ENCODE assay signal across 22 mouse cellular contexts in the genomic region with DNA sequence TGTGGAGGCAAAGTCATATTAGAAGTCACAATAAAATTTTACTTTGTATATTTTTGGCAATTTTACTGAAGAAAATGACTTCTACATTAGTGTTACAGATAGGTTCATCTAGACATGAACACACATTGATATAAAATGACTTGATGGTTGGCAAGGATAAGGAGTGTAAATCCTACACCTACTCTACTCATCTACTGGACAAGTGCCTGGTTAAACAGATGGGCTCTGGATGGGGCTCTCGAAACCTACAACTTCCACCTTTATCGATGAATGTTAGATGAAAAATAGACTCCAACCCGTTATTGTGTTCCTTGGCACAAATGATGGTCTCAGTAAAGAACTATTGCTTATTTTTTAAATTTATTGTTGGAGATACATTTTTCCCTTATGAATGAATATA.
A peak's percentile ranks its signal among the peaks of the same experiment; 100 is the strongest.
DNase-seq lines count a peak whose midpoint lies in the region; ATAC-seq and TF ChIP-seq lines count a peak whose summit lies in the region.
"Had no signal": no experiment of that assay in that cellular context is flagged by ENCODE, and none has a peak within 500 bp of the region (broad histone marks: within the 10 kb centered on the region; RNA-seq: fewer than 3 reads in every experiment).

No protein-coding gene starts in this region.

- no peak for TF ChIP-seq CTCF in thymus, adult 2 months (IDR thresholded peaks at IDR 0.05; ENCODE audit: borderline replicate concordance, control insufficient read depth, extremely low read depth, insufficient read depth, low read length, poor library complexity)

- peak; percentile 16 for DNase-seq in layer of hippocampus, adult 9-10 months (ENCODE audit: low spot score)
- no peak for DNase-seq in layer of hippocampus, postnatal 36 days
- DNase-seq in cerebellum, adult 18-20 months = peak; percentile 57 to 71
- peak; percentile 63 to 71 for DNase-seq in cerebellum, postnatal 10 days
- DNase-seq in forebrain, embryonic 11.5 days (ENCODE audit: low spot score) = no peak
- no peak for DNase-seq in thymus, adult 2 months
- no peak for DNase-seq in thymus, postnatal 25 days
- DNase-seq: adrenal gland, adult 2 months; gastrocnemius, adult 2 months; kidney, postnatal 36 days; lung, embryonic 14.5 days; midbrain, embryonic 14.5 days; right cerebral cortex, postnatal 25 days; spleen, adult 18-20 months; thymus, adult 18-20 months had no signal

- no peak overlapping the region for H3K9ac ChIP-seq in forebrain, embryonic 11.5 days (ENCODE audit: low read length)
- H3K9ac ChIP-seq: hindbrain, embryonic 12.5 days; kidney, embryonic 15.5 days; limb, embryonic 15.5 days; liver, embryonic 14.5 days; lung, embryonic 14.5 days had no signal

- H3K27me3 ChIP-seq in forebrain, embryonic 11.5 days (ENCODE audit: control insufficient read depth, insufficient read depth, low read length) = no peaks in the 10 kb centered on the region
- no peaks in the 10 kb centered on the region for H3K27me3 ChIP-seq in thymus, adult 2 months (ENCODE audit: control insufficient read depth, insufficient read depth, low read length)
- H3K27me3 ChIP-seq: hindbrain, embryonic 12.5 days; kidney, embryonic 15.5 days; limb, embryonic 15.5 days; megakaryocyte, embryonic 14.5 days had no signal

- H3K9me3 ChIP-seq in forebrain, embryonic 11.5 days (ENCODE audit: control insufficient read depth, low read length) = no peaks in the 10 kb centered on the region
- H3K9me3 ChIP-seq: forebrain, embryonic 10.5 days; hindbrain, embryonic 12.5 days; kidney, embryonic 15.5 days; limb, embryonic 15.5 days; megakaryocyte, embryonic 14.5 days had no signal

- no peaks in the 10 kb centered on the region for H3K4me1 ChIP-seq in forebrain, embryonic 11.5 days (replicated peaks; ENCODE audit: control insufficient read depth, insufficient read depth, low read length)
- no peaks in the 10 kb centered on the region for H3K4me1 ChIP-seq in thymus, adult 2 months (replicated peaks; ENCODE audit: control insufficient read depth, insufficient read depth, low read length)
- H3K4me1 ChIP-seq: forebrain, embryonic 10.5 days; hindbrain, embryonic 12.5 days; kidney, embryonic 15.5 days; limb, embryonic 15.5 days; megakaryocyte, embryonic 14.5 days had no signal

- 92% methylated on average over 3 of the region's 3 CpGs for WGBS in forebrain, embryonic 11.5 days
- WGBS in thymus, adult 2 months = 96% methylated on average over 3 of the region's 3 CpGs

- no peak overlapping the region for H3K4me3 ChIP-seq in forebrain, embryonic 11.5 days (ENCODE audit: low read depth, low read length)
- no peak overlapping the region for H3K4me3 ChIP-seq in thymus, adult 2 months (ENCODE audit: control insufficient read depth, insufficient read depth, low read length)
- H3K4me3 ChIP-seq: forebrain, embryonic 10.5 days; gastrocnemius, adult 2 months; hindbrain, embryonic 12.5 days; kidney, embryonic 15.5 days; limb, embryonic 15.5 days; megakaryocyte, embryonic 14.5 days had no signal

- no peaks in the 10 kb centered on the region for H3K36me3 ChIP-seq in forebrain, embryonic 11.5 days (ENCODE audit: control insufficient read depth, insufficient read depth, low read length)
- H3K36me3 ChIP-seq in thymus, adult 2 months (ENCODE audit: control insufficient read depth, insufficient read depth, low read length) = no peaks in the 10 kb centered on the region
- H3K36me3 ChIP-seq: forebrain, embryonic 10.5 days; hindbrain, embryonic 12.5 days; kidney, embryonic 15.5 days; limb, embryonic 15.5 days had no signal

- no peak for TF ChIP-seq POLR2A in thymus, adult 2 months (IDR thresholded peaks at IDR 0.05; ENCODE audit: control insufficient read depth, extremely low read depth, insufficient read depth, low read length, poor library complexity)

- no peak overlapping the region for H3K27ac ChIP-seq in forebrain, embryonic 11.5 days (ENCODE audit: low read depth, low read length)
- no peak overlapping the region for H3K27ac ChIP-seq in thymus, adult 2 months (ENCODE audit: control insufficient read depth, insufficient read depth, low read length)
- H3K27ac ChIP-seq: forebrain, embryonic 10.5 days; gastrocnemius, adult 2 months; hindbrain, embryonic 12.5 days; kidney, embryonic 15.5 days; limb, embryonic 15.5 days; liver, embryonic 14.5 days had no signal

- H3K4me2 ChIP-seq in forebrain, embryonic 11.5 days (ENCODE audit: low read depth, low read length, severe bottlenecking) = no peak overlapping the region
- H3K4me2 ChIP-seq: hindbrain, embryonic 12.5 days; kidney, embryonic 15.5 days; limb, embryonic 15.5 days; lung, embryonic 14.5 days had no signal

- ATAC-seq in forebrain, embryonic 11.5 days (replicated peaks; ENCODE audit: low FRiP score) = no peak
- ATAC-seq: intestine, postnatal 0 days had no signal

Comparison
In these comparisons a context has a peak if more than half of its experiments do, and no peak if none do; other contexts are left out.
1. DNase-seq: peak in layer of hippocampus, adult 9-10 months (single experiment), cerebellum, adult 18-20 months (2 of 2) and cerebellum, postnatal 10 days (2 of 2); none in layer of hippocampus, postnatal 36 days (0 of 2), forebrain, embryonic 11.5 days (single experiment), thymus, adult 2 months (single experiment) and thymus, postnatal 25 days (single experiment).